Mouse (Mus musculus) bone marrow macrophage, adult 2 months (primary cell): ENCODE data around the gene Tmem29.

Experiments used
- CTCF ChIP-seq: IDR thresholded peaks from 2 replicates; pipeline ENCODE4 v1.5.1; 2012; ENCODE audit warnings: low read depth, mild to moderate bottlenecking, low read length, moderate library complexity
- POLR2A ChIP-seq: IDR thresholded peaks from 2 replicates; pipeline ENCODE4 v1.6.1; 2012; ENCODE audit warnings: mild to moderate bottlenecking, low read depth, low read length, borderline replicate concordance

- TF ChIP-seq CTCF (no peak), POLR2A (no peak)
These were observed 22.6 kb downstream of the Tmem29 start for GRCm38 (mm10) chrX:150436373-150436772.
